Mouse (Mus musculus) limb, embryonic 13.5 days (tissue): ENCODE results near the gene S100a5. TPM values are rescaled to one million over a fixed set of nuclear protein-coding genes. Genes with fewer than 3 reads are reported as not detected.
A peak's percentile ranks its signal among the peaks of the same experiment; 100 is the strongest.

Source experiments
- ATAC-seq: fragments of 200-750 bp; cut with Nextera tagmentation; 2 replicates; pipeline ENCODE4 v1.8.0; 2017; ENCODE audit warnings: low read depth, moderate number of reproducible peaks, moderate TSS enrichment; ENCODE audit not compliant: low FRiP score
- H3K27ac ChIP-seq: fragments of 300-500 bp; sonication (generic); 2 replicates; pipeline ENCODE4 v1.5.1; 2015; ENCODE audit warnings: inconsistent platforms, mild to moderate bottlenecking, moderate library complexity
- H3K27me3 ChIP-seq: fragments of 300-500 bp; sonication (generic); 2 replicates; pipeline ENCODE4 v1.6.1; 2015; ENCODE audit warnings: mild to moderate bottlenecking, inconsistent platforms
- H3K36me3 ChIP-seq: fragments of 300-500 bp; sonication (generic); 2 replicates; pipeline ENCODE4 v1.6.1; 2015; ENCODE audit warnings: inconsistent platforms, mild to moderate bottlenecking, moderate library complexity
- H3K4me1 ChIP-seq: fragments of 300-500 bp; sonication (generic); 2 replicates; pipeline ENCODE4 v1.6.1; 2015; ENCODE audit warnings: inconsistent platforms
- H3K4me2 ChIP-seq: fragments of 300-500 bp; sonication (generic); replicated peaks from 2 replicates; pipeline ENCODE4 v1.6.1; 2015; ENCODE audit warnings: inconsistent platforms, mild to moderate bottlenecking, moderate library complexity
- H3K4me3 ChIP-seq: fragments of 300-500 bp; sonication (generic); 2 replicates; pipeline ENCODE4 v1.5.1; 2015; ENCODE audit warnings: moderate library complexity, mild to moderate bottlenecking, inconsistent platforms
- H3K9ac ChIP-seq: fragments of 300-500 bp; sonication (generic); 2 replicates; pipeline ENCODE4 v1.6.1; 2015; ENCODE audit warnings: mild to moderate bottlenecking, inconsistent platforms
- H3K9me3 ChIP-seq: fragments of 300-500 bp; sonication (generic); 2 replicates; pipeline ENCODE4 v1.6.1; 2016; ENCODE audit warnings: inconsistent platforms
- WGBS: fragments of 180-500 bp; shearing (Covaris S2); methylation state at CpG from one replicate; pipeline ENCODE4 v1.1.7; 2015; 5-methylcytosine and 5-hydroxymethylcytosine counted together
- polyA plus RNA-seq: library from polyadenylated mRNA; unstranded; fragments of >200 nt; fragmentation: Nextera tagmentation; extraction: Ambion mirVana; gene quantifications from 2 replicates; pipeline ENCODE4 v1.2.1, GENCODE M21; 2015

The S100a5 gene
- polyA plus RNA-seq, 1 experiment from 2014 or later: not detected

GRCm38 (mm10) chr3:90614148-90614530 lies 5.8 kb downstream of the S100a5 start:
- WGBS: 87% methylated on average over 6 of the region's 6 CpGs
- H3K36me3 ChIP-seq: no peaks in the 10 kb centered on the region
- peaks cover 5% of the 10 kb centered on the region; the same call in 1 of the 2 replicates for H3K9me3 ChIP-seq
- H3K4me2 ChIP-seq: no peak overlapping the region
- peaks cover 6% of the 10 kb centered on the region; the same call in 1 of the 2 replicates for H3K27me3 ChIP-seq
- H3K4me1 ChIP-seq: peaks cover 20% of the 10 kb centered on the region
- H3K27ac ChIP-seq: no peak overlapping the region
- no peak for ATAC-seq
- H3K4me3 ChIP-seq: no peak overlapping the region
- no peak overlapping the region for H3K9ac ChIP-seq

GRCm38 (mm10) chr3:90614611-90615251 lies 6.4 kb downstream of the S100a5 start:
- Histone ChIP-seq H3K9me3 (peaks cover 5% of the 10 kb centered on the region; the same call in 1 of the 2 replicates), H3K4me3 (no peak overlapping the region), H3K27ac (no peak overlapping the region), H3K4me2 (0 out of 2 replicates have a peak overlapping the region, but pooled peaks have one; percentile 7), H3K36me3 (no peaks in the 10 kb centered on the region), H3K9ac (no peak overlapping the region), H3K27me3 (peaks cover 6% of the 10 kb centered on the region; the same call in 1 of the 2 replicates), H3K4me1 (peaks cover 20% of the 10 kb centered on the region)
- no peak for ATAC-seq
- WGBS: 79% methylated on average over 11 of the region's 11 CpGs

GRCm38 (mm10) chr3:90615415-90615814 lies 7.1 kb downstream of the S100a5 start:
- Histone ChIP-seq H3K36me3 (no peaks in the 10 kb centered on the region), H3K27ac (no peak overlapping the region), H3K4me3 (no peak overlapping the region), H3K4me1 (peaks cover 19% of the 10 kb centered on the region), H3K9me3 (peaks cover 5% of the 10 kb centered on the region; the same call in 1 of the 2 replicates), H3K27me3 (peaks cover 6% of the 10 kb centered on the region; the same call in 1 of the 2 replicates), H3K9ac (no peak overlapping the region), H3K4me2 (0 out of 2 replicates have a peak overlapping the region, but pooled peaks have one; percentile 7)
- ATAC-seq: peak; percentile 73
- 7% methylated on average over 7 of the region's 7 CpGs for WGBS

DNA sequence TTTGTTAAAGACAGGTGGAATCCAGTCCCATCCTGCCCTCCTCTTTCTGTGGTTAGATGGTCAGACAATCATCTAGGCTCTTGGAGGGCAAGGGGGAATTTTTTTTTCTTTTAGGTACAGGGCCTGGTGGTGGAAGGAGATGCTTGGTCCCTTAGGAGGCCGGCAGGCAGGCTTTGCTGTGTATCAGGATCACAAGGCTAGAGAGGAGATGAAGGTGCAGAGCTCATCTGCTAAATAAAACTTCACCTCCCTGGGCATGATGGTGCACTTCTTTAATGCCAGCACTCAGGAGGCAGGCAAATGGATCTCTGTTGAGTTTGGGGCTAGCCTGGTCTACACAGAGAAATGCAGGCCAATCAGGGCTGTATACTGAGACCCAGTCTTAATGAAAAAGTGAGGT lies 7.6 kb downstream of the S100a5 start:
- Histone ChIP-seq H3K27ac (no peak overlapping the region), H3K9me3 (peaks cover 5% of the 10 kb centered on the region; the same call in 1 of the 2 replicates), H3K27me3 (peaks cover 6% of the 10 kb centered on the region; the same call in 1 of the 2 replicates), H3K4me1 (peaks cover 15% of the 10 kb centered on the region), H3K9ac (no peak overlapping the region), H3K36me3 (no peaks in the 10 kb centered on the region), H3K4me2 (no peak overlapping the region), H3K4me3 (no peak overlapping the region)
- ATAC-seq: no peak
- WGBS: 64% methylated on average over 1 of the region's 1 CpGs

DNA sequence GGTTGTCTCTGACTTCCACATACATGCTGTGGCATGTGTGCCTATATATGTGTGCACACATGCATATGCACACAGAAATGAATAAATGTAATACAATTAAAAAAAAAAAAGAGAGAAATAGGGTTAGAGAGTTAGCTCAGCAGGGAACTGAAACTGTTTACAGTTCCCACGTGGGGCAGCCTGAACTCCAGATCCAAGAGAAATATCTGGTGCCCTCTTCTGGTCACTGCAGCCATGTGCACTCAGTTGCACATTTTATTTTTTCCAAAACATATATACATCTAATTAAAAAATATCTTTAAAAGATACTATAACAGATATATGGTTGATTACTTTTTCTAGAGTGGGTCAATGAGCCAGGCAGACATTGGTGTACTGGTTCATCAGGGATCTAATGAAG lies 9.3 kb downstream of the S100a5 start:
- H3K9me3 ChIP-seq: peaks cover 5% of the 10 kb centered on the region; the same call in 1 of the 2 replicates
- no peaks in the 10 kb centered on the region for H3K36me3 ChIP-seq
- peaks cover 15% of the 10 kb centered on the region for H3K4me1 ChIP-seq
- no peak overlapping the region for H3K9ac ChIP-seq
- no peak overlapping the region for H3K4me3 ChIP-seq
- WGBS: 24% methylated on average over 1 of the region's 1 CpGs
- no peak for ATAC-seq
- H3K4me2 ChIP-seq: no peak overlapping the region
- peaks cover 8% of the 10 kb centered on the region; the same call in 1 of the 2 replicates for H3K27me3 ChIP-seq
- no peak overlapping the region for H3K27ac ChIP-seq

DNA sequence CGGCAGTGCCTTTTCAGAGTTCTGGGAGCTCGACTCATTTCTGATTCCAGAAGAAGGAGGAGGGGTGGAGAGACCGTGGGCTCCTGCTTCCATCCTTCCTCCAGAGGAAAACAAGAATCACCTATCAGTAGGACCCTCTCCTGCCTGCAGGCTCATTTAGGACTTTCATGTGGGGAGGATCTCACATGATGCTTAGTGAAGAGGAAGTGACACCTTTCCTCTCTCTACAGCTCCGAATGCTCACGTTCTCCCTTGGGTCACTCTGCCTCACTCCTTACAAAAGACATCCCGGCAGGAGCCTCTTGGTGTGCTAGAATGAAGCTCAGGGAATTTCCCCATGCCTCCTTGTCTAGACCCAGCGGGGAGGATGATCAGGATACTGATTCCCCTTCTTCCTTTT lies 13.2 kb downstream of the S100a5 start:
- no peaks in the 10 kb centered on the region for H3K36me3 ChIP-seq
- H3K27me3 ChIP-seq: 0 out of 2 replicates have a peak, but pooled peaks cover 2% of the 10 kb centered on the region
- peaks cover 5% of the 10 kb centered on the region; the same call in 1 of the 2 replicates for H3K9me3 ChIP-seq
- H3K27ac ChIP-seq: no peak overlapping the region
- ATAC-seq: no peak
- H3K9ac ChIP-seq: no peak overlapping the region
- H3K4me2 ChIP-seq: no peak overlapping the region
- H3K4me1 ChIP-seq: peaks cover 13% of the 10 kb centered on the region
- no peak overlapping the region for H3K4me3 ChIP-seq
- 54% methylated on average over 7 of the region's 7 CpGs for WGBS

- Histone ChIP-seq H3K36me3 (no peaks in the 10 kb centered on the region), H3K9me3 (no peaks in the 10 kb centered on the region), H3K9ac (no peak overlapping the region), H3K4me2 (peak overlapping the region; percentile 0; the same call in 1 of the 2 replicates), H3K27me3 (0 out of 2 replicates have a peak, but pooled peaks cover 2% of the 10 kb centered on the region), H3K4me3 (no peak overlapping the region), H3K27ac (no peak overlapping the region), H3K4me1 (peaks cover 13% of the 10 kb centered on the region)
- ATAC-seq: peak; percentile 71
- WGBS: 8% methylated on average over 2 of the region's 2 CpGs
Measured at GRCm38 (mm10) chr3:90623435-90624071, 15.2 kb downstream of the S100a5 start.

GRCm38 (mm10) chr3:90625496-90625895 lies 17.2 kb downstream of the S100a5 start:
- H3K27ac ChIP-seq: no peak overlapping the region
- H3K9me3 ChIP-seq: no peaks in the 10 kb centered on the region
- no peak overlapping the region for H3K4me3 ChIP-seq
- no peak for ATAC-seq
- no peak overlapping the region for H3K9ac ChIP-seq
- H3K4me1 ChIP-seq: peaks cover 13% of the 10 kb centered on the region
- H3K36me3 ChIP-seq: no peaks in the 10 kb centered on the region
- WGBS: 78% methylated on average over 5 of the region's 5 CpGs
- no peak overlapping the region for H3K4me2 ChIP-seq
- 0 out of 2 replicates have a peak, but pooled peaks cover 2% of the 10 kb centered on the region for H3K27me3 ChIP-seq

DNA sequence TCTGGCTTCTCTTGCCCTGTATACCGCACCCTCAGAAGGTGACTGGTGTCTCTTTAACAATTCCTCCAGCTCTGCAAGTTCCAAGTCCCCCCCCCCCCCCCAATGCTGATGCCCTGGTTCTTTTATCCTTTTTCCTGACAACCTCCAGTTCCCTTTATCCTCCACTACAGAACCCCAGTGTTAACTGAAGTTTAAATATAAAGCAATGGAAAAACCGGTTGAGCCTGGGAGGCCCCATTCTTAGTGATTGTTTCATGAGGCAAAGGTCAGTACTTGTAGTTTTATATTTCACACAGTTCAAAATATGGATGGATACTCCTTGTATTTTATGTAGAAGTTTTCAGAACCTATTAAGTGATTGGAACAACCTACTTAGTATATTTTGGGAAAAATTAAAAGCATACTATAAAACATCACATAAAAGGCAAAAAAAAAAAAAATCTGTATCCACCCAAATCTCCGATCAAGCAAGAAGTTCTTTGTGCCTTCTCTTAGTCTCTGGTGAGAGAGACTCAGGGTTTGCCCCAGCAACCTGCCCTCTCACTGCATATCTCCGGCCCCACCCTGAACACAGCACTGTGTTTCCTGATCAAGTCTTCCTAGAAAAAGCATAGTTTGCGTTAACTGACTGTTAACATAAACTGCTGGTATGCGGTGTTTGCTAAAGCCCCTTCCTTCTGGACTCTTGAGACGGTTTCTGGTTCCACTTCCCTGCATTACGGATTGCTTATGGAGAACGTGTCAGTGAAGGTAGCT lies 18.1 kb downstream of the S100a5 start:
- Histone ChIP-seq H3K27me3 (0 out of 2 replicates have a peak, but pooled peaks cover 2% of the 10 kb centered on the region), H3K9ac (no peak overlapping the region), H3K4me2 (no peak overlapping the region), H3K4me3 (no peak overlapping the region), H3K36me3 (no peaks in the 10 kb centered on the region), H3K4me1 (peaks cover 13% of the 10 kb centered on the region), H3K9me3 (no peaks in the 10 kb centered on the region), H3K27ac (no peak overlapping the region)
- 74% methylated on average over 9 of the region's 9 CpGs for WGBS
- no peak for ATAC-seq

GRCm38 (mm10) chr3:90627366-90627765 lies 19.0 kb downstream of the S100a5 start:
- H3K27ac ChIP-seq: no peak overlapping the region
- no peaks in the 10 kb centered on the region for H3K36me3 ChIP-seq
- H3K9me3 ChIP-seq: no peaks in the 10 kb centered on the region
- 89% methylated on average over 5 of the region's 5 CpGs for WGBS
- H3K4me1 ChIP-seq: peaks cover 13% of the 10 kb centered on the region
- H3K9ac ChIP-seq: no peak overlapping the region
- no peaks in the 10 kb centered on the region for H3K27me3 ChIP-seq
- no peak overlapping the region for H3K4me3 ChIP-seq
- no peak overlapping the region for H3K4me2 ChIP-seq
- no peak for ATAC-seq

DNA sequence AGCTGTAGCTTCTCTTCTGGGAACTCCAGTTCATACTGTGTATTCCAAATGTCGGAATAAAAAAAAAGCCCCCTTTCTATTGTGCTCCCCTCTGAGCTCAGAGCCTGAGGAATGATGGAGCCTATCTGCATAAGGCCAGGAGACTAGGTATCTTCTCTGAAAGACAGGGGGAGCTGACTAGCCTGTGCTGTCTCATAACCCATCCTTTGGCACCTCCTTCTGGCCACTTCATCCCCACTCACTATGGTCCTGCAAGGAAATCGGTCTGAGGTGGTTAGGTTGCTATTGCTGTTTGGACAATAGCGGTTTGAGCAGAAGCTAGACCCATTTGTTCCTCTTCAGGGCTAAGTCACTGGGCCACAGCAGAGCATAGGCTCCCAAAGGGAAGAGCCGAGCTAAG lies 19.5 kb downstream of the S100a5 start:
- Histone ChIP-seq H3K9me3 (no peaks in the 10 kb centered on the region), H3K27ac (no peak overlapping the region)
- WGBS: 58% methylated on average over 4 of the region's 4 CpGs

DNA sequence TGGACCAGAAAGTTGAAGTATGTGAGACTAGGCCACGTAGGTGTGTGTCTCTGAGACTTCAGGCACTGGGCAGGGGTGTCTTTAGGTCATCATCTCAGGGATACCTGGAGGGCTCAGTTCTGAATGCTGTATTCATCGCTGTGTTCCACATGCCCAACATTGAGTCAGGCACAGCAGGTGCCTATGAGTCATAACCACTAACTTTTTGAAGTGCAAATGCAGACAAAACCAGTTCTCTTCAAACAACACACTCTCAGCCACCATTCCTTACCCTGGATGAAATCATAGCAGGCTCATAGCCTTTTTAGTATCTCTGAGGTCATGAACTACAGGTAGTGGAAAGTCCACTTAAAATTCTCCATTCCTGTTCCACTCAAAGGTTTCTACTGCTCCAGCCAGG lies 21.0 kb downstream of the S100a5 start:
- 71% methylated on average over 2 of the region's 2 CpGs for WGBS
- H3K4me3 ChIP-seq: no peak overlapping the region
- no peaks in the 10 kb centered on the region for H3K27me3 ChIP-seq
- no peaks in the 10 kb centered on the region for H3K4me1 ChIP-seq
- no peaks in the 10 kb centered on the region for H3K36me3 ChIP-seq
- H3K4me2 ChIP-seq: no peak overlapping the region
- no peak overlapping the region for H3K9ac ChIP-seq
- no peak overlapping the region for H3K27ac ChIP-seq
- no peaks in the 10 kb centered on the region for H3K9me3 ChIP-seq
- ATAC-seq: no peak

More for the DNA sequence above, 19.5 kb downstream of the S100a5 start:
- no peak overlapping the region for H3K4me3 ChIP-seq
- H3K36me3 ChIP-seq: no peaks in the 10 kb centered on the region
- H3K27me3 ChIP-seq: no peaks in the 10 kb centered on the region
- no peak for ATAC-seq
- peaks cover 13% of the 10 kb centered on the region for H3K4me1 ChIP-seq
- H3K9ac ChIP-seq: no peak overlapping the region
- no peak overlapping the region for H3K4me2 ChIP-seq
